Mouse (Mus musculus) left cerebral cortex, adult 8-10 months (tissue): ENCODE measurements around the gene Vmn2r84. TPM values are rescaled to one million over a fixed set of nuclear protein-coding genes. Genes with fewer than 3 reads are reported as not detected.
"Not testable (repeated sequence)": the region's sequence is repeated elsewhere in the genome, so short reads cannot be mapped to it uniquely, and the experiment has no call there.

Source experiments
- DNase-seq, 2 experiments: peaks; one replicate each; pipeline ENCODE4 v3.0.0; 2022; ENCODE audit warnings: low spot score in 2 of 2
- total RNA-seq, 4 experiments: library from RNA; stranded (reverse); gene quantifications; 2 replicates each; pipeline ENCODE4 v1.2.4; 2022

The Vmn2r84 gene
- total RNA-seq, result under 1 TPM; 0.21 to 0.40 (median 0.27) TPM

DNA sequence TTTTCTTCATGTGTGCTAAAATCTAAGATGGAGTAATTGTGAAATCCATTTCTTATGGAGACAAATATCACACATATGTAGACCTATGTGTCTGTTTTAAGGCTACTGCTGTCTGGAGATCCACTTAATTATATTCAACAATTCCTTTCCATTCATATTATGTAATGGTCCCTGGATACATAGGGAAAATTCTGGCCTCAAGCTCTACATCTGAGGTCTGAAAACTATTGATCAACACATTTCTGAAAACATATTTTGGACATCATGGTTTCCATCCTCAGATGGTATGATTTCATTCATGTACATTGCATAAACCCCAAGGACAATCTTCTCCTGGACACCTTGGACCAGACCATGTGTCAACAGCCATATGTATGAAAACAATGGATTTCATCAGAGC, at the start of gene Vmn2r84:
Gene Vmn2r84 (minus strand): TSS at position 101 of the 400 bp plus-strand sequence.
- DNase-seq, result no peak

- DNase-seq, result not testable (repeated sequence)
These were observed 40.2 kb upstream of the Vmn2r84 start for GRCm38 (mm10) chr10:130434185-130434898.

DNA sequence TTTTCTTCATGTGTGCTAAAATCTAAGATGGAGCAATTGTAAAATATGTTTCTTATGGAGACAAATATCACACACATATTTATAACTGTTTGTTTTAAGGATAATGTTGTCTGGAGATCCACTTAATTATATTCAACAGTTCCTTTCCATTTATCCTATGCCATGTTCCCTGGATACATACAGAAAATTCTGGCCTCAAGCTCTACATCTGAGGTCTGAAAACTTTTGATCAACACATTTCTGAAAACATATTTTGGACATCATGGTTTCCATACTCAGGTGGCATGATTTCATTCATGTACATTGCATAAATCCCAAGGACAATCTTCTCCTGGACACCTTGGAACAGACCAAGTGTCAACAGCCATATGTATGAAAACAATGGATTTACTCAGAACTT, 35.5 kb upstream of the Vmn2r84 start, which contains the start of gene Vmn2r85:
Gene Vmn2r85 (minus strand): TSS at position 101 of the 400 bp plus-strand sequence.
- DNase-seq, result not testable (repeated sequence)

DNA sequence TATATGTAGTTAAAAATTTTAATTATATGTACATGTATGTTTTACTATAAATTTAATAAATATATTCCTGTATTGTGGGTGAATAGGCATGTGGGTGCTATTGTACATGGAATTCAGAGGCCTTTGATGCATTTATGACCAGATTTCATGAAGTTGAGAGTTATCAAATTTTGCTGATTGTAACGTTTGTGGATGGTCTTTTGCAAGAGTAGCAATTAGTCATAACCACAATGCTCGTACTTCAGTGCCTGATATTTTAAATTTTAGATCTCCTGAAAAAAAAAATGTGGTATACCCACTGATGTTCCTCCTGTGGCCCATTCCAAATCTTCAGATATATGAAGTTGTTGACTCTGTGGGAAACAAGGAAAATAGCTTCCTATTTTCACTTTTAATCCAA, 28.2 kb upstream of the Vmn2r84 start:
- DNase-seq, result not testable (repeated sequence)

DNA sequence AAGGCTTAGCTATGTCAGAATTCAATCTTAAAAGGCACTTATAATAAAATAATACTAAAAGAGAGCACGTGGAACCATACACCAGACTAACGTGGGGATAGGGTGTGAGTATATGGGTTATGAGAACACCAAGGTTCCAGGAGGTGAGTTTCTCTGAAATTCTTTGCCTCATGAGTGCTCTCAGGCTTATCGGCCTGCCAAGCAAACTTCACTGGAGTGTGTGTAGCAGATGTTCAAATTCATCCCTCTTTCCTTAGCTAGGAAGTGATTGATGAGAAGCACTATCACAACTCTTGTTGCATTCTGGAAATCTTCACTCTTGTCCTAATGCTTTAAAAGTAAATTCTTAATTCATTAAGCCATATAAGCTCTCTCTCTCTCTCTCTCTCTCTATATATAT, 26.3 kb upstream of the Vmn2r84 start:
- no peak for DNase-seq

DNA sequence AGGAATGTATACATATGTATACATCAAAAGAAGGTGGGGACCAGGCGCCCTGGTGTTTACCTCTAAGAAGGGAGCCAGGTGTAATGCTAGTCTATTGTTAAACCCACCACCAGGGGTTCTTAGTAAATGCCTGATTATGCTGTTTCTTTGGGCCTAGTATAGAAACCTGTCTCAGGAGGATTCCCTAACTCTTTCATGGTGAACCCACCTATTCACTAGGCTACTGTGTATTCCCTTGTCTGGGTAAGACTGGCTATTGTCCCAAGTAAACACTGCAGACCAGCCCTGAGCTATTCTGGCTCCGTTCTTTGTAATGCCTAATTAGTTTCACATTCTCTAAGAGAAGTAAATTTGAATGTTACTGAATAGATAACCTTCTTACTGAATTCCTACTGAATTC, 25.8 kb upstream of the Vmn2r84 start:
- DNase-seq, result not testable (repeated sequence)

DNA sequence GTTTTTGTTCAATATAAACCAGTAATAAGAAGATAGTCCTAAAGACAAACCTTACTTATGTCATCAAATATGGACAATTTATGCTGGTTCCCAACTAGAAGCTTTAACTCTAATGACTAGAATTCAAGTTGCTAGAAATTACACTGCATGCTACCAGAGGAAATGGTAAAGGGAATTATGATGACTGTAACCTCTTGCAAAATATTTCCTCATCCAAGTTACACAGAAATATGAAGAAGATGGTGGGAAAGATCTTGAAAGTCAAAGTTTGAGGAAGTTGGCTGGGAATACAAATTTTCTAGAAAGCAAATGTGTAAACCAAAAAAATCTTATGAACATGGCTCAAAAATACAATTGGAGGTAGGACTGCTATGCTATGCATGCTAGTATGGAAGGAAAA, 22.2 kb upstream of the Vmn2r84 start:
- not testable (repeated sequence) for DNase-seq

- DNase-seq, result not testable (repeated sequence)
These were observed 18.1 kb upstream of the Vmn2r84 start for GRCm38 (mm10) chr10:130412167-130412698.

- no peak for DNase-seq
These were observed 19.0 kb downstream of the Vmn2r84 start for GRCm38 (mm10) chr10:130375145-130375544.

DNA sequence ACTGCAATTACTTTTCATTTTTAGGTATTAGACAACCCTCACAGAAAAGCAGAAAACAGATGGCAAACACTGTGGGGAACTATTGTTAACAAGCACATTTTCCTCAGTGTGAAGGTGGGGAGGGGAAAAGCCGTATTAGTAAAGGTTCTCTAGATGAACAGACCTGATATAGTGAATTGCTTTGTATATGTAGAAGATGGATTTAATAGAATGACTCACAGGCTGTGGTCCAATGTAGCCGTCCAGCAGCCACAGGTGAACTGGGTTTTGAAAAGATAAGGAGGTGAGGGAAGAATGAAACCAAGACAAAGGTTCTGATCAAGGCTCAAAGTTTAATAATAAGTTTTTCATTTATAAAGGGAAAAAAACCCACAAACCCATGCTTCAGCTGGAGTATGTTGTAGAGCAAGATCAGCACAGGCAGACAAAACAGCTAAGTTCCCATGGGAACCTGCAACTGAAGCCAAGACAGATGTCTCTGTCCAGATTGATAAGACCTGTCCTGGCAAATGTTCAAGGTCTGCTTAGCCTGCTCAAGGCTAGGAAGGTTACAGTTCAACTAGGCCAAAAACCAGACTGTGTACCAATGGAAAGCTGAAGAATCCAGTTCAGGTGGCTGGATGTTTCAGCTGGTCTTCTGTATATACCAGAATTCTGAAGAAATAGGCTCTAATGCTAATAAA, 21.5 kb downstream of the Vmn2r84 start:
- no peak for DNase-seq

DNA sequence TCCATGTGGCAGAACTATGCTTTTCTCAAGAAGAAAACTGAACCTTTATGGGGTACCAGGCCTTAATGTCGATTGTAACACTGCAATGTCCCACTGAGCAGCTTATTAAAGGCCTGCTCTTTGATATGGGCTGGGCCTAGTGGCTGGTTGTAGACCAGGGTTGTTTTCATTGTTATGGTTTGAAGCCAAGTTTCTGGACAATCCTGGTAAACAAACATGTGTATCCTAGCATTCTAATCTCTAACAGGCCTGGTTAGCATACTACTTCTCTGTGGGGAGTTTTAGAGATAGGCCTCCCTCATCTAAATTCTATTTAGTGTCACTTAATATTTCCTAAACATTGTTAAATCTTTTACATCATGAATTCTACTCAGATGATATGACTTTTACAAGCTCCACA, 22.5 kb downstream of the Vmn2r84 start:
- no peak for DNase-seq

DNA sequence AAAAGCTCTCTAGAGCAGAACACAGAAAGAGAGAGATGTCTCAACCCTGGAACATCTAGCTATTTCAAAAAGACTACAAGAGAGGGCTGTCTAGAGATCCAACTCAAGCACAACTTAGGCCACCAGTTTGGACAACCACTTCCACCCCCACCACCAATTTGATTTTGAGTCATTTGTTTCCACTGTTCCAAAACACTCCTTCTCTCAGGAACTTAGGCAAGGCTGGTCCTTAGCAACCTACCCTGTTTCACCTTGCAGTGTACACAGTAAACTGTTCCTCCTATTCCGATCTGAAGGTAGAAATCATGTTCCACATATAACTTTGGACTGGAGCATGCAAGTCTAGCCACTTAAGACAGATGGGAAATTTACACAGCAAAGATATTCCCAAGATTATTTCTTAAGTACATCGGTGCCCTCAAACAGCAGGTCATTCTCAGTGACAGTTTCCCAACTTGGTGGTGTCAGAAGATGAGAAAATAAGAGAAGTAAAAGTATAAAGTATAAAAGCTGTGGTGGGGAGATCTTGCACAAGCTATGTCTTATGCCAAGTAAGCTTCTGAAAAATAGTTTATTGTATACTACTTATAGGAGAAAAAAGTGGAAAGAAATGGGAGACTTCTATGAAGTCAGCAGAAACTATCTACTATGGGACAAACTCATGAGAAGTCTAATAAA, 24.0 kb downstream of the Vmn2r84 start:
- no peak for DNase-seq

DNA sequence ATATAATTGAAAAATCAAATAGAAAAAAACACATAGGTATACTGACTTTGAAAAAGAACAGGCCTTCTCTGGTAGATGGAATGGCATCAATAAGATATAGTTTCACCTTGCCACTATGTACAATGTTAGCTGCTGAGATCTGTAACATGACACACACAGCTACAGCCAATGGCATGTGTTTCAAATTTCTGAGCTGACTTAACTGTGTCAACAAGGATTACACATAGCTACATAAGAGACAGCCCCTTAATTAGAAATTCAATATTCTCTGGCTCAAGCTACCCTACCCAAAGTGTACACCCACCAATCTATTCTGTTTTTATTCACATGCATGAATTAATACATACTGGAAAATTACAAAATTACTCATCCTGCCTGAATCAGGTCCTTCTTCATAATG, 25.7 kb downstream of the Vmn2r84 start:
- no peak for DNase-seq

- no peak for DNase-seq
These were observed 29.4 kb downstream of the Vmn2r84 start for GRCm38 (mm10) chr10:130364766-130365165.

DNA sequence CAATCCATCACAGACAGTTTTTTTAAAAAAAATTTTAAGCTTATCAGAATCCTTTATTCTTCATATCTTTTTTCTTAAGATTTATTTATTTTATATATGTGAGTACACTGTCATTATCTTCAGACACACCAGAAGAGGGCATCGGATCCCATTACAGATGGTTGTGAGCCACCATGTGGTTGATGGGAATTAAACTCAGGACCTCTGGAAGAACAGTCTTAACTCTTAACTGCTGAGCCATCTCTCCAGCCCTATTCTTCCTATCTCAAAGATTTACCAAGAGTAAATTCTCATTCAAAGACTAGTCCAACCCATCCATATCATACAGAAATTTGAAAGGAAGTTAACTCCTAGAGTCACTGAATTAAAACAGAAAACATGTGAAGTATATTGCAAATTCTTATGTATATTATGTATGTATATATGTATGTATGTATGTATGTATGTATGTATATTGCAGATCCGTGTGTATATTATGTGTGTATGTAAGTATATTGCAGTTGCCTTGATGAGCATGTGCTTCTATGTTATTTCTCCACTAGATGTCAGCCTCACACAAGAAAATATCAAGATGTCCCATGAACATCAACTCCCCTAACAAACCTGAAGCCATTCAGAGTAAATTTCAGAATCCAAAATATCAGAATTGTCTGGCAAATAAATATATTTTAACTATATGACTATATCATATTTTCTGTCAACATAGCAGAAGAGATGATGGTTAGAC, 30.5 kb downstream of the Vmn2r84 start:
- no peak for DNase-seq

DNA sequence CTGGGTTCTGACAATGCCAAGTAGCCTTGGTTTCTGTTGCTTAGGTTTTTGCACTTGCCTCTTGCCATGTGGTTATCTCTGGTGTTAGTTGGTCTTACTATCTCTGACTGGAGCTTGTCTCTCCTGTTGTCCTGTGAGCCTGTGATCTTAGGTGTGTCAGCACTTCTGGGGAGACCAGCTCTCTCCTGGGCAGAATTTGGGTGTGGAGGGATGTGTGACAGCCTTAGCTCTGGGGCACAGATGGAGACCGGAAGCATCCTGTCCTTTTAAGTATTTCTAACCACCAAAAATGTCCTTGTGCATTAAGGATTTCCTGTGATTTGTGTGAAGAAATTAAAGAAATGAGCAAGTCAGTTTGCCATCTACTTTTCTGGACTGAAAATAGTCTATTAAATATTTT, 50.1 kb downstream of the Vmn2r84 start:
- DNase-seq, result no peak

DNA sequence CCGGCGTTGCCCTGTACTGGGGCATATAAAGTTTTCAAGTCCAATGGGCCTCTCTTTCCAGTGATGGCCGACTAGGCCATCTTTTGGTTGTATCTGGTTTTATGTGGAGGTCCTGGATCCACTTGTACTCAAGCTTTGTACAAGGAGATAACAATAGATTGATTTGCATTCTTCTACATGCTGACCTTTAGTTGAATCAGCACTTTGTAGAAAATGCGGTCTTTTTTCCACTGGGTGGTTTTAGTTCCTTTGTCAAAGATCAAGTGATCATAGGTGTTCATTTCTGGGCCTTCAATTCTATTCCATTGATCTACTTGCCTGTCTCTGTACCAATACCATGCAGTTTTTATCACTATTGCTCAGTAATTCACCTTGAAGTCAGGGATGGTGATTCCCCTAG, 54.1 kb downstream of the Vmn2r84 start:
- not testable (repeated sequence) for DNase-seq

GRCm38 (mm10) chr10:130337581-130337980, 56.6 kb downstream of the Vmn2r84 start:
- DNase-seq, result no peak

- no peak for DNase-seq
These were observed 57.7 kb downstream of the Vmn2r84 start for GRCm38 (mm10) chr10:130336385-130336784.

- DNase-seq, result no peak
These were observed 63.4 kb downstream of the Vmn2r84 start for GRCm38 (mm10) chr10:130330711-130331110.
